Mouse (Mus musculus) adrenal gland, postnatal 10 days (tissue): ENCODE measurements around the gene Sh3bp1. TPM values are rescaled to one million over a fixed set of nuclear protein-coding genes. Genes with fewer than 3 reads are reported as not detected.

Experiments
- DNase-seq: peaks from one replicate; pipeline ENCODE4 v3.0.0; 2021; ENCODE audit warnings: mixed read lengths
- microRNA-seq: library from miRNA; unstranded; fragments of <30 nt; microRNA quantifications from one replicate; pipeline ENCODE4 v1.2.0, GENCODE M21; 2021
- total RNA-seq, 2 experiments: library from RNA; stranded (reverse); gene quantifications; 2 replicates each; pipeline ENCODE4 v1.2.3; 2021

Gene Sh3bp1
- total RNA-seq, 2 experiments from 2014 or later, result 11.7 to 17.1 TPM

DNA sequence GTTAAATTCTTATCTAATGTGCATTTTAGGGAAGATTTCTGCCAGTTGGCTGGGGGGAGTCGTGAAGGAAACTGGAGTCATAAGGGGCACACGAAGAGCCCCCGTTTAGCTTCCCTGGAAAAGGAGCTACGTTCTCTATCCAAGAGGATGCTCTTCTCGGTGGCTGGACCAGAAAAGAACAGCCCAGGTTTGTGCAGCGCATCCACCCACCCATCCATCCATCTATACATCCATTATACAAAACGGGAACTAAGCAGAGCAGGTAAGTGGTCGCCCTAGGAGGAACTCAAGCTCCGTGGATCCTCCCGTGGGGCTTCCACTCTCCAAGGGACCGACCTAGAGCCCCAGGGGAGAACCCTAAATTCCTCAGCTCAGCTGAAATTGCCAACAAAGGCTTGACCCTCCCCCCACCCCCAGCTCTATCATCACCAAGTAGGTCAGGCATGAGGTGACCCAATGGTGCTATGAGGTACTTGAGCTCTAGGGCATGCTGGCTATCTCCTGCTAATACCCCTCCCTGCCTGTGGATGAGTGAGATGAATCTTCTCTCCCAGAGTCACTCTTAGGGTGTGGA is 48.7 kb downstream of the Sh3bp1 start:
- no peak for DNase-seq

DNA sequence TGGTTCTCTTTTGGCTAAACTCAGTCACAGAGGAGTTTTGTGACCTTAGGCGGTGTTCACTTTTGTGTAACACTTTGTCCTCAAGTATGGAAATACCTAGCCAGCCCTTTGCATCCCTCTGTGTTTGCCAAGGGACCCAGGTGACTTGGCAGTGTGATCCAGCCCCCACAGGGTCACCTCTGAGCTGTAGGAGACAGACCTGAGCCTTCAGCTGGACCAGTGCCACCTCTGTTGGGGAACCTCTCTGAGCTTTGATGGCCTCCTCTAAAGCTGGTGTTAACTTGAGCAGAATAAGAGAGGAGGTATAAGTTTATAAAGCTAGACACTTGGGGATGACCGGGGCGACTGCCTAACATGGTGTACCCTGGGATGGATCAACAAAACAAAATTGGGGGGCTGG is 49.3 kb downstream of the Sh3bp1 start:
- DNase-seq, result no peak

DNA sequence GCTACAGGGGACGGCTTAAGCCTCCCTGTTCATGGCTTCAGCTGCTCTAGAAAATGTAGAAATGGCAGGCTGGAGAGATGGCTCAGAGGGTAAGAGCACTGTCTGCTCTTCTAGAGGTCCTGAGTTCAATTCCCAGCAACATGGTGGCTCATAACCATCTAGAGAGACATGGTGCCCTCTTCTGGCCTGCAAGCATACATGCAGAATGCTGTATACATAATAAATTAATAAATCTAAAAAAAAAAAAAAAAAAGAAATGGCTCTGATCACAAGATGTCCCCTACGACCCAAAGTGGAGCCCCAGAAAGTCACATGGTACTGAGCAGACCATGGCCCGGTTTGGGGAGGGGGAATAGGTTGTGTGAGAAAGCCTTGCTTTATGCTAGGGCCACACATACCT is 56.1 kb downstream of the Sh3bp1 start:
- no peak for DNase-seq

GRCm38 (mm10) chr15:78956351-78956750 is 56.8 kb downstream of the Sh3bp1 start:
- DNase-seq, result no peak

- no peak for DNase-seq
These were observed 57.5 kb downstream of the Sh3bp1 start for GRCm38 (mm10) chr15:78957021-78957420.

GRCm38 (mm10) chr15:78959537-78959936 is 60.0 kb downstream of the Sh3bp1 start:
- no peak for DNase-seq

DNA sequence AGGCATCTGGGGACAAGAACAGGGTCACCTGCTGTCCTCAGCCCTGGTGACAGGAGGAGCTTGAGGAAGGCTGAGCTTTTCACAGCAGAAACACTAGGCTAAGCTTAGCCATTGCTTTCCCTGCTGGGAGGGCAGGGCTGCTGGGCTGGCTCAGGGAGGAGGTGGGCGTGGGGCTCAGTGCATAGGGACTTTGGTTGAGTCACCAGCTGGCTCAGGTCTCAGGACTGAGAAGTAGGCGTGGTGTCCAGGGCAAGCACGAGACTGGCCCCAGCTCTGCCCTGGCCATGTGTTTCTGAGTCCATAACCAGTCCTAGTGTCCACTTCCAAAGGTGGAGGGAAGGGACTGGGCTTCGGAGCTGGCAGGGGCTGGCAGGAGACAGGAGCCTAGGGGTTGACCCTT is 60.5 kb downstream of the Sh3bp1 start:
- peak; percentile 80 for DNase-seq

Small RNA genes lying within 50 kb of the gene (microRNA-seq; reads per million reads assigned to microRNA genes)
- gene Mir6955, result 2.3 reads per million

Other genes starting within 250 kb of the Sh3bp1 start
- gene Elfn2, start 181.0 kb upstream of the Sh3bp1 start, total RNA-seq, result 1 to 10 TPM; 2.5 to 2.9 TPM
- 10 to 100 TPM; 15.5 to 17.7 TPM for gene Mfng, start 126.3 kb upstream of the Sh3bp1 start, total RNA-seq
- gene Card10, start 96.7 kb upstream of the Sh3bp1 start, total RNA-seq, result 10 to 100 TPM; 12.0 to 12.4 TPM
- 10 to 100 TPM; 40.9 to 48.6 TPM for gene Cdc42ep1, start 57.1 kb upstream of the Sh3bp1 start, total RNA-seq
- 1 to 10 TPM; 1.8 to 5.1 TPM for gene Lgals2, start 44.2 kb upstream of the Sh3bp1 start, total RNA-seq
- gene Gga1, start 22.6 kb upstream of the Sh3bp1 start, total RNA-seq, result 10 to 100 TPM; 48.8 to 50.6 TPM
- gene Gm49510, start 101 bp upstream of the Sh3bp1 start, total RNA-seq, result not detected
- 1 to 10 TPM; 5.2 to 6.1 TPM for gene Pdxp, start 14.2 kb downstream of the Sh3bp1 start, total RNA-seq
- 100 to 1,000 TPM; 601 to 606 TPM for gene Lgals1, start 27.0 kb downstream of the Sh3bp1 start, total RNA-seq
- gene Nol12, start 35.2 kb downstream of the Sh3bp1 start, total RNA-seq, result 10 to 100 TPM; 34.4 to 35.2 TPM
- 10 to 100 TPM; 87.8 to 88.2 TPM for gene Triobp, start 48.0 kb downstream of the Sh3bp1 start, total RNA-seq
- gene H1f0, start 128.7 kb downstream of the Sh3bp1 start, total RNA-seq, result 100 to 1,000 TPM; 195 to 222 TPM
- under 1 TPM; 0.30 to 0.48 TPM for gene Galr3, start 142.1 kb downstream of the Sh3bp1 start, total RNA-seq
- gene Ankrd54, start 163.1 kb downstream of the Sh3bp1 start, total RNA-seq, result 10 to 100 TPM; 19.2 to 21.4 TPM
- gene Eif3l, start 175.4 kb downstream of the Sh3bp1 start, total RNA-seq, result 100 to 1,000 TPM; 172 to 182 TPM
- 10 to 100 TPM; 29.0 to 33.4 TPM for gene Micall1, start 209.1 kb downstream of the Sh3bp1 start, total RNA-seq
- 100 to 1,000 TPM; 145 TPM for gene Polr2f, start 241.2 kb downstream of the Sh3bp1 start, total RNA-seq
- gene 1700088E04Rik, start 241.5 kb downstream of the Sh3bp1 start, total RNA-seq, result 1 to 10 TPM; 3.5 to 3.7 TPM